Mouse (Mus musculus): ENCODE measurements around the gene Fkbp6. TPM values are rescaled to one million over a fixed set of nuclear protein-coding genes. Genes with fewer than 3 reads are reported as not detected.
A peak's percentile ranks its signal among the peaks of the same experiment; 100 is the strongest.

Fkbp6 gene
- total and polyA plus RNA-seq, 2 experiments from 2014 or later: 0.36 to 0.49 TPM

DNA sequence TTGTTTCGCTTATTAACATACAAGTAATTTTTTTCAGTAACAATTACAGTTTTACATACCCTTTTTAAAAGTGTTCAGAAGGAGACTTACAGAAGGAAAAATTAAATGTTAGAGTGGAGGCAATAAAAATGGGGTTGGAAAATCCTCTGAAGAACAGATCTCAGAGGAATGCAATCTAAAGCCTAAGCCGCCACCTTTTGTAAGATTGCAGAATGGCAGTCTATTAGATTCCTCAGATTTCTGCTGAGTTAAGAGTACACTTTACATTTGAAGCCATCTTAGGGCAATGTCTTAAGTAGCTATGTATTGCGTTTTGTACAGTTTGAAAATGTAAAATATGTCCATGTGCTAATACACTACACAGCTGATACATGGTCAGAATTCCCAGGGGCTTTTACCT, 47.4 kb downstream of the Fkbp6 start:
- WGBS: 71% methylated on average over 3 of the region's 3 CpGs
- H3K36me3 ChIP-seq (ENCODE audit: insufficient read depth, low read length): no peaks in the 10 kb centered on the region
- no peak overlapping the region for H3K4me3 ChIP-seq (ENCODE audit: low read depth, low read length)
- H3K9ac ChIP-seq (replicated peaks; ENCODE audit: low read length, poor library complexity, severe bottlenecking): no peak overlapping the region
- H3K27me3 ChIP-seq (ENCODE audit: insufficient read depth, low read length): no peaks in the 10 kb centered on the region
- no peak overlapping the region for H3K4me2 ChIP-seq (ENCODE audit: low read depth, low read length, poor library complexity, severe bottlenecking)
- TF ChIP-seq CTCF (IDR thresholded peaks at IDR 0.05): peak; percentile 62
- no peak overlapping the region for H3K27ac ChIP-seq (ENCODE audit: low read depth, low read length)
- ATAC-seq (ENCODE audit: low FRiP score) (no peak), DNase-seq (ENCODE audit: low spot score) (peak; percentile 51)
- no peaks in the 10 kb centered on the region for H3K9me3 ChIP-seq (ENCODE audit: low read length)
- H3K4me1 ChIP-seq (ENCODE audit: insufficient read depth, low read length): no peaks in the 10 kb centered on the region

DNA sequence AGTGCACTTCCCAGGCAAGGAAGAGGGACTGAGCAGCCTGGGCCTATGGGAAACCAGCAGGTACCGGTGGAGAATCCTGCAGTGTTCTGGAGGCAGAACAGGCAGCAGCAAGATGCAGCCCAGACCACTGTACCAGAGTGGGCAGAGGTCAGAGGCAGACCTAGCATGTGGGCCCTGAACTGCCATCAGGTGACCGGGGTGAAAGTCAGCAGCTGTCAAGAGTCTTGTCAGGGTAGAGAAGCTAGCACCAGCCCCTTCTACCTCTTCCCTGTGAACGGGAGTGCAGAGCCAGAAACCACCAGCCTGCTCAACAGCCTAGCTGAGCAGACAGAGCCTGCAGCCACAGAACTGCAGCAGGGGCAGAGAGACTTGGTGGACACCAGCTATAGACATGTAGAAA, 47.9 kb downstream of the Fkbp6 start:
- Histone ChIP-seq H3K9me3 (ENCODE audit: low read length) (no peaks in the 10 kb centered on the region), H3K27ac (ENCODE audit: low read depth, low read length) (no peak overlapping the region), H3K4me3 (ENCODE audit: low read depth, low read length) (no peak overlapping the region)

DNA sequence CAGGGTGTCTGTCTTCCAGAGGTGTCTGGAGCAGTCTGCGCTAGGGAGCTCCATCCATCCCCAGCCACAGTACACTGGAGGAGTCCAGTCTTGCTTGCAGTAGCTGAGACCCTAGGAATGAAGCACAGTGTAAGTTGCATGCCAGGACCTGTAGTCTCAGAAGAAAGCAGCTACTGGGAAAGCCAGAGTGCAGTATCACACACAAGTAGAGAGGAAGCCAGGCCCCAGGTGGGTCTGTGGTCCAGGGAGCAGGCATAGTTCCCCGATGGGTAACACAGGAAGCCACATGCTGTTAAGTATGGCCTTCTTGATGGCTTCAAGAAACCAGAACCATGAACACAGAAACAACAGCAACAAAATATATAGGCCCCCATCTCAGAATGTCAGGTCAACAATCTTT, 57.8 kb downstream of the Fkbp6 start:
- 87% methylated on average over 2 of the region's 2 CpGs for WGBS
- no peak overlapping the region for H3K9ac ChIP-seq (replicated peaks; ENCODE audit: low read length, poor library complexity, severe bottlenecking)
- no peak for ATAC-seq (ENCODE audit: low FRiP score)

More for the DNA sequence above, 47.9 kb downstream of the Fkbp6 start:
- Histone ChIP-seq H3K9ac (replicated peaks; ENCODE audit: low read length, poor library complexity, severe bottlenecking) (no peak overlapping the region), H3K27me3 (ENCODE audit: insufficient read depth, low read length) (no peaks in the 10 kb centered on the region), H3K4me2 (ENCODE audit: low read depth, low read length, poor library complexity, severe bottlenecking) (no peak overlapping the region), H3K36me3 (ENCODE audit: insufficient read depth, low read length) (no peaks in the 10 kb centered on the region), H3K4me1 (ENCODE audit: insufficient read depth, low read length) (no peaks in the 10 kb centered on the region)
- no peak for TF ChIP-seq CTCF (IDR thresholded peaks at IDR 0.05)
- ATAC-seq (ENCODE audit: low FRiP score): no peak
- WGBS: 49% methylated on average over 3 of the region's 3 CpGs
- DNase-seq (ENCODE audit: low spot score): no peak

DNA sequence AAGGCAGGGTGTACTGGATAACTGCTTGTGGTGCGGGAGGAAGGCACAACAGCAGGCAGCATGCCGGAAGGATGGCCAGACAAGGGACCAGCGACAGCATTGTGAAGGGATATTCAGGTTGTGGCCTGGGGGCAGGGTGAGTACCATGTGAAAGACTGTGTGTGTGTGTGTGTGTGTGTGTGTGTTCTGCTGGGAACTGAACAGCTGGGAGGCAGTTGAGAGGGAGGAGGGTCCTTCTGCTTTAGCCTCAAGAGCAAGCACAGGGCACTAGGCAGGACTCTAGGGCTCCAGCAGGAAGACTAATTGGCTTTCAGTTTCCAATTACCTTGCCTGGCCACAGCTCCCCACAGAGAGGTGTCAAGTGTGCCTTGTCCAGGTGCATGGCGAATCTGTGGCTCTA, 58.7 kb downstream of the Fkbp6 start:
- Histone ChIP-seq H3K4me1 (ENCODE audit: insufficient read depth, low read length) (no peaks in the 10 kb centered on the region), H3K27ac (ENCODE audit: low read depth, low read length) (no peak overlapping the region), H3K9me3 (ENCODE audit: low read length) (no peaks in the 10 kb centered on the region), H3K36me3 (ENCODE audit: insufficient read depth, low read length) (no peaks in the 10 kb centered on the region), H3K9ac (replicated peaks; ENCODE audit: low read length, poor library complexity, severe bottlenecking) (no peak overlapping the region), H3K4me2 (ENCODE audit: low read depth, low read length, poor library complexity, severe bottlenecking) (no peak overlapping the region), H3K27me3 (ENCODE audit: insufficient read depth, low read length) (no peaks in the 10 kb centered on the region; the same call in 1 of the 2 replicates), H3K4me3 (ENCODE audit: low read depth, low read length) (no peak overlapping the region)
- ATAC-seq (ENCODE audit: low FRiP score): no peak
- no peak for TF ChIP-seq CTCF (IDR thresholded peaks at IDR 0.05)
- DNase-seq (ENCODE audit: low spot score): no peak
- WGBS: 49% methylated on average over 4 of the region's 4 CpGs

More for the DNA sequence above, 57.8 kb downstream of the Fkbp6 start:
- Histone ChIP-seq H3K27ac (ENCODE audit: low read depth, low read length) (no peak overlapping the region), H3K27me3 (ENCODE audit: insufficient read depth, low read length) (no peaks in the 10 kb centered on the region; the same call in 1 of the 2 replicates), H3K4me3 (ENCODE audit: low read depth, low read length) (no peak overlapping the region), H3K4me1 (ENCODE audit: insufficient read depth, low read length) (no peaks in the 10 kb centered on the region), H3K9me3 (ENCODE audit: low read length) (no peaks in the 10 kb centered on the region), H3K4me2 (ENCODE audit: low read depth, low read length, poor library complexity, severe bottlenecking) (no peak overlapping the region), H3K36me3 (ENCODE audit: insufficient read depth, low read length) (no peaks in the 10 kb centered on the region)
- DNase-seq (ENCODE audit: low spot score): no peak
- no peak for TF ChIP-seq CTCF (IDR thresholded peaks at IDR 0.05)

DNA sequence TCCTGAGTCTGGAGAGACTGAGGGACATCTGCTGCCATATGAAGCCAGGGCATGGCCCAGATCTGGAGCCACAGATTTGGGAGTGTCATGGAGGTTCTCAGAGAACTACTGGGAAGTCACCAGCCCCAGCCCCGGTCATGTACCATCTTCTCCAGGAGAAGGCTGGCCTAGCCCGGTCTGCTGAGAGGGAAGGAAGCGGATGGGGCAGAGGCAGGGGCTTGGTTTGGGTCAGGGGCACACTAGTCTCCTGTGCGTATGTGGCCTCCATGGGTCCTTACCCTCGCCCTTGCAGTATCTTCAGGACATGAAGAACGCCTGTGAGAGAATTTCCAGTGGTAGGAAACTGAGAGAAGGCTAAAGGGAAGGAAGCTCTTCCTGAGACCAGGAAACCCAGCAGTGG, 59.1 kb downstream of the Fkbp6 start:
- H3K27me3 ChIP-seq (ENCODE audit: insufficient read depth, low read length): no peaks in the 10 kb centered on the region; the same call in 1 of the 2 replicates
- DNase-seq (ENCODE audit: low spot score) (no peak), ATAC-seq (ENCODE audit: low FRiP score) (no peak)
- TF ChIP-seq CTCF (IDR thresholded peaks at IDR 0.05): no peak
- H3K4me3 ChIP-seq (ENCODE audit: low read depth, low read length): no peak overlapping the region
- WGBS: 85% methylated on average over 6 of the region's 6 CpGs
- no peak overlapping the region for H3K27ac ChIP-seq (ENCODE audit: low read depth, low read length)
- no peak overlapping the region for H3K4me2 ChIP-seq (ENCODE audit: low read depth, low read length, poor library complexity, severe bottlenecking)
- H3K9ac ChIP-seq (replicated peaks; ENCODE audit: low read length, poor library complexity, severe bottlenecking): no peak overlapping the region
- H3K9me3 ChIP-seq (ENCODE audit: low read length): no peaks in the 10 kb centered on the region
- H3K36me3 ChIP-seq (ENCODE audit: insufficient read depth, low read length): no peaks in the 10 kb centered on the region
- H3K4me1 ChIP-seq (ENCODE audit: insufficient read depth, low read length): no peaks in the 10 kb centered on the region

DNA sequence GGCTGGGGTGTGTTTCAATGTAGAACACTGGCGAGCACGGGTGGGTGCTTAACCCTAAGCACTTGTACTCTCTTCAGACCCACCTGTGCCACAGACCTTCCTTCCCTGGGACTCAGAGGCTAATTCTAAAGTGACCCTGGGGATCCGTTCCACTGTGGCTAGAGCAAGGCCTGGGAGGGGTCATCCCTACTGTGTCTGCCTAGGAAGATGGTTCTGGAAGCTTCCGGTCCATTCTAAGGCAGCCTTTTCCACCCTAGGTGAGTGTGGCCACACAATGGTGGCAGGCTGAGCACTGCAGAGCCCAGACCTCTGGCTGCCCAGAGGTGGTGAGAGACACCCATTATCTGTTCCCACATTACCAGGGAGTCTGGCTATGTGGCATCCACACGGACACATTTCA, 62.9 kb downstream of the Fkbp6 start:
- Histone ChIP-seq H3K4me1 (ENCODE audit: insufficient read depth, low read length) (no peaks in the 10 kb centered on the region), H3K9me3 (ENCODE audit: low read length) (no peaks in the 10 kb centered on the region), H3K9ac (replicated peaks; ENCODE audit: low read length, poor library complexity, severe bottlenecking) (no peak overlapping the region), H3K4me2 (ENCODE audit: low read depth, low read length, poor library complexity, severe bottlenecking) (no peak overlapping the region), H3K36me3 (ENCODE audit: insufficient read depth, low read length) (no peaks in the 10 kb centered on the region), H3K27ac (ENCODE audit: low read depth, low read length) (no peak overlapping the region), H3K27me3 (ENCODE audit: insufficient read depth, low read length) (no peaks in the 10 kb centered on the region; the same call in 1 of the 2 replicates), H3K4me3 (ENCODE audit: low read depth, low read length) (no peak overlapping the region)
- ATAC-seq (ENCODE audit: low FRiP score): no peak
- 68% methylated on average over 5 of the region's 5 CpGs for WGBS
- no peak for DNase-seq (ENCODE audit: low spot score)
- no peak for TF ChIP-seq CTCF (IDR thresholded peaks at IDR 0.05)

Data from midbrain, postnatal 0 days (tissue).